Mouse (Mus musculus): Measurements from ENCODE around the gene Abca4. TPM values are rescaled to one million over a fixed set of nuclear protein-coding genes. Genes with fewer than 3 reads are reported as not detected.

Gene Abca4
- polyA plus RNA-seq (2015; fragmentation: Nextera tagmentation; extraction: Ambion mirVana): 0.86 and 1.1 TPM in 2 replicates

DNA sequence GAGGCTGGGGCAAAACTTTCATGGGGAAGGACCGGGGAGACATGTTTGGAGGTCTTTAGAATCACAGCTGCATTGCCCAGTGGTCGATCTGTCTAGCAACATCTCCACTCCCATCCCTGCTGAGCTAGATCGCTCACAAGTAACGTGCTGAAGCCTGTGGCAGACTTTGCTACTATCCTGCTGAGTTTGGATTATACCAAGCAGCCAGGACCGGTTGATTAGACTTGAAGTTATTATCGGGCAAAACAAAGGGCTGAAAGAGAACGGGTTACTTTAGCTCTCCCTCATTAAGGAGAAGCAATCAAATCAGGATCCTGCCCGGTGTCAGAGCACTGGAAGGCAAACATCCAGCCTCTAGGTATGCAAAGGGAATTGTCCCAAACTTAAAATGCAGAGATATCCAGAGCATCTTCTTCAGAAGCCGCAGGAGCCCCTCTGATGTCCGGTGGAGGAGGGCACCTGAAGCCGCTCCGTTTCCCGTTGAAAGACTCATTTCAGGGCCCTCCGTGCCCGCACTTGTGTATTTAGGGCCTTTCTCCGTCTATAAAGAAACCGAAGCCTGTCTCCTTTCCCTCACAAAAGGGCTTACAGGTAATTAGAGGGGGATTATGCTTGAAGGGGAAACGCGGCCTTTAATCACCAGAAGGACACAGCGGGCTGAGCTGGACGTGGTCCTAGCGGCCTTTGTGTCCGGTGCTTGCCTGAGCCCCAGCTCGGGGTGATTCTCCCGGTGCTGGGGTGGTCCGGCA, at the start of gene Abca4:
Gene Abca4 (plus strand): TSS at position 645 of the 749 bp plus-strand sequence.
- H3K9ac ChIP-seq: no peak within 1 kb of the TSS
- 38% methylated on average over 26 of the region's 26 CpGs for WGBS
- peak within 1 kb of the TSS; percentile 12 for H3K4me2 ChIP-seq (replicated peaks)
- peaks cover 35% of the 10 kb centered on the region for H3K4me1 ChIP-seq (replicated peaks)
- no peak within 1 kb of the TSS for H3K27ac ChIP-seq
- no peak within 1 kb of the TSS for H3K4me3 ChIP-seq (replicated peaks)
- H3K27me3 ChIP-seq (replicated peaks): no peaks in the 10 kb centered on the region
- no peaks in the 10 kb centered on the region for H3K9me3 ChIP-seq
- no peaks in the 10 kb centered on the region for H3K36me3 ChIP-seq
- ATAC-seq: no peak

DNA sequence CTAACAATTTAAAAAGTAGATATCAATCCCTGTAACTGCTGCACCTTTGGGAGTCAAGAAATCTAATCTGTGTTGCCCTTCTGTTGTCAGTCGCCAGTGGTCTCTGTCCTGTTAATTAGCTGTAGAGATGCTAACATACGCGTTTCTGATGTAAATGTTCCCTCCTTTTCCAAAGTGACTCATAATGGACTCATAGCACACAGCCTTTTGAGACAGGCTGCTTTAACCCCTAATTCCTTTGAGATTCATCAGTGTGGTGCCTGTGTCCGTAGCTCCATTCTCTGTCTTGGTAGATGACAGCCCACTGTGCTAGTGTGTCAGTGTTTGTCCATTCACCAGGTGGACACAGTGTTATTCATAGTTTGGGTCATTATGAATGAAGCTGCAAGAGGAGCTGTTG, 49.1 kb upstream of the Abca4 start:
- no peak for ATAC-seq
- no peak overlapping the region for H3K4me2 ChIP-seq (replicated peaks)
- H3K4me1 ChIP-seq (replicated peaks): no peaks in the 10 kb centered on the region
- H3K36me3 ChIP-seq: 0 out of 2 replicates have a peak, but pooled peaks cover 3% of the 10 kb centered on the region
- H3K27me3 ChIP-seq (replicated peaks): no peaks in the 10 kb centered on the region
- no peak overlapping the region for H3K4me3 ChIP-seq (replicated peaks)
- no peak overlapping the region for H3K27ac ChIP-seq
- no peaks in the 10 kb centered on the region for H3K9me3 ChIP-seq
- 87% methylated on average over 4 of the region's 4 CpGs for WGBS
- H3K9ac ChIP-seq: no peak overlapping the region

- Histone ChIP-seq H3K4me2 (replicated peaks) (no peak overlapping the region), H3K36me3 (0 out of 2 replicates have a peak, but pooled peaks cover 3% of the 10 kb centered on the region), H3K27me3 (replicated peaks) (no peaks in the 10 kb centered on the region), H3K9ac (no peak overlapping the region), H3K4me1 (replicated peaks) (no peaks in the 10 kb centered on the region), H3K4me3 (replicated peaks) (no peak overlapping the region), H3K9me3 (no peaks in the 10 kb centered on the region), H3K27ac (no peak overlapping the region)
- no peak for ATAC-seq
- WGBS: 73% methylated on average over 2 of the region's 2 CpGs
Measured at GRCm38 (mm10) chr3:121999934-122000333, 44.3 kb upstream of the Abca4 start.

DNA sequence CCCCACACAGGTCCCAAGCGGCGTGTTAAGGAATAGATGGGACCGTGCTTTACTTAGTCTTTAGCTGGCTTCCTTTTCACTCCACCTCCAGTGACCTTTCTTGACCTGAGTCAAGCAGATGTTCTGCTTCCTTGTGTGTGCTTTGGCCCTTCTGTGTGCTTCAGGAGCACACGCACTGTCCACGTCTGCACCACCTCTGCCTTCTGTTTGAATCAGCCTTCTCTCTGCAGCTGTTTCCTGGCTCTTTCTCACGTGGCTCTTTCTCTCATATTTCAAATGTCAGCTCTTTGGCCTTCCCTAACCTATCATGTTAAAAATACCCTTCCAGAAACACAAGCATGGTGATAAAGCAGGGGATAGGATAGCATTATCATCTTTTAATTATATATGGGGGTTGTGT, 42.7 kb upstream of the Abca4 start:
- no peak overlapping the region for H3K4me2 ChIP-seq (replicated peaks)
- H3K9ac ChIP-seq: no peak overlapping the region
- no peaks in the 10 kb centered on the region for H3K27me3 ChIP-seq (replicated peaks)
- WGBS: 58% methylated on average over 6 of the region's 6 CpGs
- H3K9me3 ChIP-seq: no peaks in the 10 kb centered on the region
- H3K4me1 ChIP-seq (replicated peaks): no peaks in the 10 kb centered on the region
- no peak overlapping the region for H3K4me3 ChIP-seq (replicated peaks)
- H3K36me3 ChIP-seq: no peaks in the 10 kb centered on the region
- ATAC-seq: no peak
- no peak overlapping the region for H3K27ac ChIP-seq

DNA sequence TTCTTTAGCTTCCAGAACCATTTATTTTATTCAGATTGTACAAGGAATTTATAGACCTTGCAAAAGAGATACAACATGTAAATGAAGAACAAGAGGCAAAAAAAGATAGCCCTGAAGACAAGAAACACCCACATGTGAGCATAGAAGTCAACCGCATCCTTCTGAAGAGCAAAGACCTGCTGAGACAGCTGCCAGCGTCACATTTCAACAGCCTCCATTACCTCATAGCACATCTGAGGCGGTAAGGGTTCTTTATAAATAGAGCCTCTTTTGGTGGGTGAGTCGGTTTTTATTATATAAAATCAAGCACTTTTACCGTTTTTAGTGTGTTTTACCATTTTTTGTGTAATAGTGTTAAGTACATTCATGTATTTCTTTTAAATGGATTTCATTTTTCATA, 34.4 kb upstream of the Abca4 start:
- Histone ChIP-seq H3K36me3 (peaks cover 3% of the 10 kb centered on the region; the same call in 1 of the 2 replicates), H3K9ac (no peak overlapping the region), H3K27me3 (replicated peaks) (no peaks in the 10 kb centered on the region), H3K4me2 (replicated peaks) (no peak overlapping the region), H3K9me3 (no peaks in the 10 kb centered on the region), H3K27ac (no peak overlapping the region), H3K4me3 (replicated peaks) (no peak overlapping the region), H3K4me1 (replicated peaks) (no peaks in the 10 kb centered on the region)
- 93% methylated on average over 5 of the region's 5 CpGs for WGBS
- ATAC-seq: no peak

GRCm38 (mm10) chr3:122010292-122010691, 34.0 kb upstream of the Abca4 start:
- no peaks in the 10 kb centered on the region for H3K9me3 ChIP-seq
- H3K27ac ChIP-seq: no peak overlapping the region
- no peak for ATAC-seq
- no peak overlapping the region for H3K4me2 ChIP-seq (replicated peaks)
- H3K4me3 ChIP-seq (replicated peaks): no peak overlapping the region
- H3K9ac ChIP-seq: no peak overlapping the region
- no peaks in the 10 kb centered on the region for H3K27me3 ChIP-seq (replicated peaks)
- no peaks in the 10 kb centered on the region for H3K4me1 ChIP-seq (replicated peaks)
- H3K36me3 ChIP-seq: peaks cover 3% of the 10 kb centered on the region; the same call in 1 of the 2 replicates
- WGBS: 78% methylated on average over 5 of the region's 5 CpGs

GRCm38 (mm10) chr3:122012464-122012863, 31.8 kb upstream of the Abca4 start:
- no peaks in the 10 kb centered on the region for H3K27me3 ChIP-seq (replicated peaks)
- peak; percentile 71 for ATAC-seq
- H3K4me1 ChIP-seq (replicated peaks): no peaks in the 10 kb centered on the region
- H3K27ac ChIP-seq: no peak overlapping the region
- no peak overlapping the region for H3K9ac ChIP-seq
- peaks cover 3% of the 10 kb centered on the region; the same call in 1 of the 2 replicates for H3K36me3 ChIP-seq
- no peak overlapping the region for H3K4me2 ChIP-seq (replicated peaks)
- WGBS: 88% methylated on average over 1 of the region's 1 CpGs
- H3K9me3 ChIP-seq: no peaks in the 10 kb centered on the region
- H3K4me3 ChIP-seq (replicated peaks): no peak overlapping the region

DNA sequence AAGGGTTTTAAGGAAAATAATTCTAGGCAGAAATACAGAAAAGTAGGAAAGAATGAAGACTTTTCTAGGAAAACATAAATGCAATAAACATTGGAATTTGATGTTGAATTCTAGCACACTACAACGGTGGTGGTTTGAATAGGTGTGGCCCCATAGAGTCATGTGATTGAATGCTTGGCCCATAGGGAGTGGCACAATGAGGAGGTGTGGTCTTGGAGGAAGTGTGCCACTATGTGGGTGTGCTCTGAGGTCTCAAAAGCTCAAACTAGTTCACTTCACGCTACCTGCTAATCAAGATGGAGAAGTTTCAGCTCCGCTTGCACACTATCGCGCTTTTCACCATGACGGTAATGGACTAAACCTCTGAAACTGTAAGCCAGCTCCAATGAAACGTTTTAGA, 25.8 kb upstream of the Abca4 start:
- Histone ChIP-seq H3K27me3 (replicated peaks) (no peaks in the 10 kb centered on the region), H3K9ac (no peak overlapping the region), H3K4me3 (replicated peaks) (no peak overlapping the region), H3K4me1 (replicated peaks) (no peaks in the 10 kb centered on the region), H3K27ac (no peak overlapping the region), H3K36me3 (peaks cover 3% of the 10 kb centered on the region; the same call in 1 of the 2 replicates), H3K4me2 (replicated peaks) (no peak overlapping the region), H3K9me3 (no peaks in the 10 kb centered on the region)
- WGBS: 93% methylated on average over 7 of the region's 7 CpGs
- no peak for ATAC-seq

- Histone ChIP-seq H3K9me3 (no peaks in the 10 kb centered on the region), H3K4me1 (replicated peaks) (no peaks in the 10 kb centered on the region), H3K36me3 (no peaks in the 10 kb centered on the region), H3K27ac (no peak overlapping the region), H3K4me3 (replicated peaks) (no peak overlapping the region), H3K9ac (no peak overlapping the region), H3K4me2 (replicated peaks) (no peak overlapping the region), H3K27me3 (replicated peaks) (no peaks in the 10 kb centered on the region)
- ATAC-seq: no peak
- WGBS: 90% methylated on average over 5 of the region's 5 CpGs
Measured at GRCm38 (mm10) chr3:122019159-122019558, 25.1 kb upstream of the Abca4 start.

DNA sequence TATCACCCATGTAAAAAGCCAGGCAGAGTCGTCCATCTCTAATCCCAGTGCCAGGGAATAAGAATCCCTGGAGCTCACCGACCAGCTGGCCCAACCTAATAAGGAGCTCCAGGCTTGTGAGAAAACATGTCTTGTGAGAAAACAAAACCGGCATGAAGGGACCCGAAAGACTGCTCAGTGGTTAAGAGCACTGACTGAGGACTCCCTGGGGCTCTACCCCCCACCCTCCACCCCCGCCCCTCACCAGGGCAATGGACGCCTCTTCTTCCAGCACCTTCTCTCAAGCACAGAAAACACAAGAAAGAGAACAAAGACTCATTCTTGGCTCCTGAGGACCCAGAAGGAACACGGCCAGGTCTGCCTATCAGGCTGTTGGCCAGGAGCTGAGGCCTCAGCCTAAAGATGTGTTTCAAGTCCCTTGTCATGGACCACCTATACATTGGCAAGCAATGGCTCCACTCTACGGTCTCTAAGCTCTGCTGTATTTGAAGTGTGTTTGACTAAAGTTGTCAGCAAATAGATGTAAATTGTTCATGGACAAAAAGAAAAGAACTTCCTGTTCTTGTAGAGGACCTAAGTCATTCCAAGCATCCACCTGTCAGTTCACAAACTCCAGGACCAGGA, 23.1 kb upstream of the Abca4 start:
- Histone ChIP-seq H3K4me1 (replicated peaks) (no peaks in the 10 kb centered on the region), H3K9ac (no peak overlapping the region), H3K9me3 (no peaks in the 10 kb centered on the region), H3K4me2 (replicated peaks) (no peak overlapping the region), H3K27me3 (replicated peaks) (no peaks in the 10 kb centered on the region), H3K36me3 (no peaks in the 10 kb centered on the region), H3K4me3 (replicated peaks) (no peak overlapping the region), H3K27ac (no peak overlapping the region)
- ATAC-seq: no peak
- WGBS: 91% methylated on average over 8 of the region's 8 CpGs

GRCm38 (mm10) chr3:122022355-122022754, 21.9 kb upstream of the Abca4 start:
- H3K36me3 ChIP-seq: no peaks in the 10 kb centered on the region
- ATAC-seq: no peak
- WGBS: 86% methylated on average over 3 of the region's 3 CpGs
- H3K9me3 ChIP-seq: no peaks in the 10 kb centered on the region
- no peak overlapping the region for H3K9ac ChIP-seq
- no peak overlapping the region for H3K4me2 ChIP-seq (replicated peaks)
- no peaks in the 10 kb centered on the region; the same call in 1 of the 2 replicates for H3K4me1 ChIP-seq (replicated peaks)
- H3K4me3 ChIP-seq (replicated peaks): no peak overlapping the region
- no peaks in the 10 kb centered on the region for H3K27me3 ChIP-seq (replicated peaks)
- H3K27ac ChIP-seq: no peak overlapping the region

GRCm38 (mm10) chr3:122026676-122027075, 17.6 kb upstream of the Abca4 start:
- Histone ChIP-seq H3K27ac (no peak overlapping the region), H3K9ac (no peak overlapping the region), H3K4me2 (replicated peaks) (no peak overlapping the region), H3K4me1 (replicated peaks) (no peaks in the 10 kb centered on the region; the same call in 1 of the 2 replicates), H3K36me3 (no peaks in the 10 kb centered on the region), H3K9me3 (no peaks in the 10 kb centered on the region), H3K4me3 (replicated peaks) (no peak overlapping the region), H3K27me3 (replicated peaks) (no peaks in the 10 kb centered on the region)
- WGBS: 56% methylated on average over 5 of the region's 5 CpGs
- no peak for ATAC-seq

DNA sequence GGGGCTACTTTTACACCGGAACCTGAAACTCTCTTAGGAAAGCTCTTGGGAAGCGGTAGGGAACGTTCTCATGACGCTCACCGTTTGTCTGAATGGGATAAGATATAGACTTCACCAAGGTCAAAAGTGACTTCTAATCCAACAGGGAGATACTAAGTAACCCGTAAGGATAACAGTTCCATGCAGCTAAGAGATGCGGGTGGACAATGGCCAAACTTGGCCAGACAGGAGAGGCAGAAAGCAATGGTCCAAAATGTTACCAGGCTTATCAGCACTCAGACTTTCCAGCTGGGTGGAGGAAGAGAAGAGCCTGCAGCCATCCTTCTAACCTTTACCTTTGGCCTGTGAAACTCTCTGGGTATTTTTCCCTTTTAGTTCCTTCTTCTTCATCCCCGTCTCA, 16.5 kb upstream of the Abca4 start:
- Histone ChIP-seq H3K36me3 (no peaks in the 10 kb centered on the region), H3K9ac (no peak overlapping the region), H3K27me3 (replicated peaks) (no peaks in the 10 kb centered on the region), H3K27ac (no peak overlapping the region), H3K9me3 (no peaks in the 10 kb centered on the region), H3K4me2 (replicated peaks) (no peak overlapping the region), H3K4me3 (replicated peaks) (no peak overlapping the region), H3K4me1 (replicated peaks) (no peaks in the 10 kb centered on the region; the same call in 1 of the 2 replicates)
- WGBS: 91% methylated on average over 8 of the region's 8 CpGs
- ATAC-seq: no peak
